Mouse (Mus musculus): ENCODE results near the gene Mxra8. TPM values are rescaled to one million over a fixed set of nuclear protein-coding genes. Genes with fewer than 3 reads are reported as not detected.

Mxra8 gene
- polyA plus RNA-seq, 1 experiment from 2014 or later: 126 TPM

DNA sequence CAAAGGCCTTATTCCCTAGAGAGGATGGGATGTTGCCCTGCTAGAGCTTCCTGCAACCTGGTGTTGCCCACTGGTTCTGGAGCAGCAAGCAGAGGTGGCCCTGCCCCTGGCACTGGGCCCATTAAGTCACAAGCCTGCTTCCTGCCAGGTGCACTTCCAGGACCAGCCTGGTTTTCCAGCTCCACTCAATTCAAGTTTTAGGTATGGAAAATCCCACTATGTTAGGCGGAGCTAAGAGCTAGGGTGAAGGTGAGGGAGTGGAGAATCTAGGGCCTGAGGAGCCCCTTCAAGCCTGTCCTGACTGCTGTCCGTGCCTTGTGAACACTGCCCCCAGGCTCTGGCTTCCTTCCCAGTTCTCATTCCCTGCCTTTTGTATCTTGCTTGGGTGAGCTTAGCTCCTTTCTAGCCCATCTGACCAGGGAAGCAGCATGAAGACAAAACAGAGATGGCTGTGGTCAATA is 12.5 kb downstream of the Mxra8 start:
- no peaks in the 10 kb centered on the region for H3K9me3 ChIP-seq (replicated peaks; ENCODE audit: control insufficient read depth, low read length)
- no peak for ATAC-seq (ENCODE audit: insufficient read depth, low FRiP score)
- peaks cover 20% of the 10 kb centered on the region for H3K36me3 ChIP-seq (ENCODE audit: control insufficient read depth, insufficient read depth, low read length)
- no peak overlapping the region for H3K4me2 ChIP-seq (ENCODE audit: low read depth, low read length)
- no peak overlapping the region for H3K27ac ChIP-seq (ENCODE audit: low read length)
- peaks cover 17% of the 10 kb centered on the region for H3K4me1 ChIP-seq (ENCODE audit: control insufficient read depth, insufficient read depth, low read length)
- 67% methylated on average over 2 of the region's 2 CpGs for WGBS
- no peak overlapping the region for H3K9ac ChIP-seq (ENCODE audit: low read length)
- no peaks in the 10 kb centered on the region for H3K27me3 ChIP-seq (ENCODE audit: control insufficient read depth, insufficient read depth, low read length)
- no peak overlapping the region for H3K4me3 ChIP-seq (replicated peaks; ENCODE audit: low read length)

DNA sequence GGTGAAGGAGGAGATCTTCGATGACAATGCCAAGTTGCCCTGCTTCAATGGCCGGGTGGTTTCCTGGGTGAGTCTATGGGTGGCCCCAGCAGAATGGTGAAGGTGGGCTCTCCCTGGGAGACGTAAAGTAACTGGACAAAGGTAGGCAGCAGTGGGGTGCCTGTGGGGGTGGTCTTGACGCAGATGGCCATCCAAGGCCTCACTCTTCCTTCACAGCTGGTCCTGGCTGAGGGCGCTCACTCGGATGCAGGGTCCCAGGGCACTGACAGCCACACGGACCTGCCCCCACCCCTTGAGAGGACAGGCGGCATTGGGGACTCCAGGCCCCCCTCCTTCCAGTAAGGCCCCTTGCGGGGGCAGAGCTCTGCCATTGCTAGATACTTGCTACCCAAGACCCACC is 13.9 kb downstream of the Mxra8 start:
- Histone ChIP-seq H3K4me1 (ENCODE audit: control insufficient read depth, insufficient read depth, low read length) (peaks cover 13% of the 10 kb centered on the region), H3K27ac (ENCODE audit: low read length) (no peak overlapping the region), H3K36me3 (ENCODE audit: control insufficient read depth, insufficient read depth, low read length) (peaks cover 20% of the 10 kb centered on the region), H3K27me3 (ENCODE audit: control insufficient read depth, insufficient read depth, low read length) (no peaks in the 10 kb centered on the region), H3K9me3 (replicated peaks; ENCODE audit: control insufficient read depth, low read length) (no peaks in the 10 kb centered on the region), H3K4me2 (ENCODE audit: low read depth, low read length) (no peak overlapping the region), H3K9ac (ENCODE audit: low read length) (no peak overlapping the region), H3K4me3 (replicated peaks; ENCODE audit: low read length) (no peak overlapping the region)
- 83% methylated on average over 9 of the region's 9 CpGs for WGBS
- no peak for ATAC-seq (ENCODE audit: insufficient read depth, low FRiP score)

DNA sequence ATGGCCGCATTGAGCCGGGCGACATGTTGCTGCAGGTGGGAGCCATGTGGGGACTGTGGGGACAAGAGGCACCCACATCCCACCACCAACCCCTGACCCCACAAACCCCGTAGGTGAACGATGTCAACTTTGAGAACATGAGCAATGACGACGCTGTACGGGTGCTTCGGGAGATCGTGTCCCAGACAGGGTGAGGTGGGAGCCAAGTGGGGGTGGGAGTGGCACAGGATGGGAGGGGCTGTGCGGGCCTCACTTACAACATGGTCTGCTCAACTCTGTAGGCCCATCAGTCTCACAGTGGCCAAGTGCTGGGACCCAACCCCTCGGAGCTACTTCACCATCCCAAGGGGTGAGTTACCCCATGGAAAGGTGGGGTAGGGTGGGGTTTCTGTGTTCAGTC is 15.5 kb downstream of the Mxra8 start:
- Histone ChIP-seq H3K4me3 (replicated peaks; ENCODE audit: low read length) (no peak overlapping the region), H3K27ac (ENCODE audit: low read length) (no peak overlapping the region), H3K36me3 (ENCODE audit: control insufficient read depth, insufficient read depth, low read length) (peaks cover 20% of the 10 kb centered on the region), H3K9me3 (replicated peaks; ENCODE audit: control insufficient read depth, low read length) (no peaks in the 10 kb centered on the region), H3K4me1 (ENCODE audit: control insufficient read depth, insufficient read depth, low read length) (no peaks in the 10 kb centered on the region), H3K9ac (ENCODE audit: low read length) (no peak overlapping the region), H3K27me3 (ENCODE audit: control insufficient read depth, insufficient read depth, low read length) (no peaks in the 10 kb centered on the region), H3K4me2 (ENCODE audit: low read depth, low read length) (no peak overlapping the region)
- 95% methylated on average over 12 of the region's 12 CpGs for WGBS
- no peak for ATAC-seq (ENCODE audit: insufficient read depth, low FRiP score)

DNA sequence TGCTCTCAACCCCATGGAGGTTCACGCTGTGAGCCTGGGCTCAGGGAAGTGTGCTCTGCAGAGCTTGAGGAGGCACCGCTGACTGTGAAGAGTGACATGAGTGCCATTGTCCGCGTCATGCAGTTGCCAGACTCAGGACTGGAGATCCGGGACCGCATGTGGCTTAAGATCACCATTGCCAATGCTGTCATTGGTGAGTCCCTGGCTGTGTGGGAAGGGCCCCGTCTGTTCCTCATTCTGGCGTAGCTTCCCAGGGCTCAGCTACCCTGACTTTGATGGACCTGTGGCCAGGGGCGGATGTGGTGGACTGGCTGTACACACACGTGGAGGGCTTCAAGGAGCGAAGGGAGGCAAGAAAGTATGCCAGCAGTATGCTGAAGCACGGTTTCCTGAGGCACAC is 16.6 kb downstream of the Mxra8 start:
- Histone ChIP-seq H3K4me1 (ENCODE audit: control insufficient read depth, insufficient read depth, low read length) (no peaks in the 10 kb centered on the region), H3K4me2 (ENCODE audit: low read depth, low read length) (no peak overlapping the region), H3K27me3 (ENCODE audit: control insufficient read depth, insufficient read depth, low read length) (no peaks in the 10 kb centered on the region), H3K9me3 (replicated peaks; ENCODE audit: control insufficient read depth, low read length) (no peaks in the 10 kb centered on the region), H3K27ac (ENCODE audit: low read length) (no peak overlapping the region), H3K36me3 (ENCODE audit: control insufficient read depth, insufficient read depth, low read length) (peaks cover 20% of the 10 kb centered on the region), H3K4me3 (replicated peaks; ENCODE audit: low read length) (no peak overlapping the region), H3K9ac (ENCODE audit: low read length) (no peak overlapping the region)
- WGBS: 90% methylated on average over 12 of the region's 12 CpGs
- ATAC-seq (ENCODE audit: insufficient read depth, low FRiP score): no peak

DNA sequence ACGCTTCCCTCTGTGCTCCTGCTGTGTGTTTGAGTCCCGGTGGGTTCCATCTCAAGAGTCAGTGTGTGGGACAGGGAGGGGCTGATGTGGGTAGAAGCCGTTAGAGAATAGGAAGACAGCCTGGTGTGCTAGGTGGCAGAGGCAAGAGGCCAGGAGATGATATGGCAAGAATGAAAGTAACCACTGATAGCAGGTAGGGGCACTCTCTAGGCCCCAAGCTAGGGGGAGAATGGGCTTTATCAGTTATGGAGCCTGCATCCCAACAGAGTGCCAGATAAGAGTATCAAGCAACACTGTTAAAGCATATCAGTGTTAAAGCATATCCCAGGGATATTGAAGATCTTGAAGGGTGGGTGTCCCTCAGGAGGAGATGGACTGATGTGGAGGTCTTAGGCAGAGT is 17.4 kb downstream of the Mxra8 start:
- no peak for ATAC-seq (ENCODE audit: insufficient read depth, low FRiP score)
- H3K4me2 ChIP-seq (ENCODE audit: low read depth, low read length): no peak overlapping the region
- H3K9ac ChIP-seq (ENCODE audit: low read length): no peak overlapping the region
- H3K4me1 ChIP-seq (ENCODE audit: control insufficient read depth, insufficient read depth, low read length): no peaks in the 10 kb centered on the region
- peaks cover 20% of the 10 kb centered on the region for H3K36me3 ChIP-seq (ENCODE audit: control insufficient read depth, insufficient read depth, low read length)
- no peaks in the 10 kb centered on the region for H3K9me3 ChIP-seq (replicated peaks; ENCODE audit: control insufficient read depth, low read length)
- no peak overlapping the region for H3K4me3 ChIP-seq (replicated peaks; ENCODE audit: low read length)
- H3K27ac ChIP-seq (ENCODE audit: low read length): no peak overlapping the region
- no peaks in the 10 kb centered on the region for H3K27me3 ChIP-seq (ENCODE audit: control insufficient read depth, insufficient read depth, low read length)
- WGBS: 81% methylated on average over 3 of the region's 3 CpGs

GRCm38 (mm10) chr4:155859318-155859717 is 19.8 kb downstream of the Mxra8 start:
- no peaks in the 10 kb centered on the region for H3K4me1 ChIP-seq (ENCODE audit: control insufficient read depth, insufficient read depth, low read length)
- ATAC-seq (ENCODE audit: insufficient read depth, low FRiP score): peak; percentile 19; the same call in 1 of the 2 replicates
- H3K27ac ChIP-seq (ENCODE audit: low read length): no peak overlapping the region
- H3K9ac ChIP-seq (ENCODE audit: low read length): no peak overlapping the region
- WGBS: 18% methylated on average over 13 of the region's 13 CpGs
- H3K4me2 ChIP-seq (ENCODE audit: low read depth, low read length): no peak overlapping the region
- no peak overlapping the region for H3K4me3 ChIP-seq (replicated peaks; ENCODE audit: low read length)
- no peaks in the 10 kb centered on the region for H3K27me3 ChIP-seq (ENCODE audit: control insufficient read depth, insufficient read depth, low read length)
- H3K9me3 ChIP-seq (replicated peaks; ENCODE audit: control insufficient read depth, low read length): no peaks in the 10 kb centered on the region
- H3K36me3 ChIP-seq (ENCODE audit: control insufficient read depth, insufficient read depth, low read length): peaks cover 17% of the 10 kb centered on the region; the same call in 1 of the 2 replicates

- Histone ChIP-seq H3K27me3 (ENCODE audit: control insufficient read depth, insufficient read depth, low read length) (no peaks in the 10 kb centered on the region), H3K4me1 (ENCODE audit: control insufficient read depth, insufficient read depth, low read length) (no peaks in the 10 kb centered on the region), H3K36me3 (ENCODE audit: control insufficient read depth, insufficient read depth, low read length) (peaks cover 4% of the 10 kb centered on the region; the same call in 1 of the 2 replicates), H3K4me2 (ENCODE audit: low read depth, low read length) (no peak overlapping the region), H3K9ac (ENCODE audit: low read length) (no peak overlapping the region), H3K27ac (ENCODE audit: low read length) (no peak overlapping the region), H3K4me3 (replicated peaks; ENCODE audit: low read length) (no peak overlapping the region), H3K9me3 (replicated peaks; ENCODE audit: control insufficient read depth, low read length) (no peaks in the 10 kb centered on the region)
- WGBS: 88% methylated on average over 7 of the region's 7 CpGs
- ATAC-seq (ENCODE audit: insufficient read depth, low FRiP score): no peak
Observed at GRCm38 (mm10) chr4:155861787-155862186, 22.3 kb downstream of the Mxra8 start.

DNA sequence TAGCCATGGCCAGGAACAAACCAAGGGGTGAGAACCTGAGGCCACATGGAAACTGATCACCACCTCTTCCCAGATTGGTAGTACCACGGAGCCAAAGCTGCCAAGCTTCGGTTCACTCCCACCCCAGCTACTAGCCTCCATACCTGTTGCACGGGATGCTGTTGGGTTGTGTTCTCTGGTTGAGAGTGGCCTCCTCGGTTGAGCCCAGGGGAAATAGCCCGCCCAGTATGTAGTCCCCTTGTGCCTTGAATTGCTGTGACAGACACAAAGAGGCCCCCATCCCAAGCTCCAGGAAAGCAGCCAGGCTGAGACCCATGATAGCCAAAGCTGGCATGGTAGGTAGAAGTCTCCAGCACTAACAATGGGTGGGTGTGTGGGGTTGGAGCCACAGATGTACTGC is 23.5 kb downstream of the Mxra8 start, which contains the start of gene Tas1r3:
TSS of gene Tas1r3 (minus strand) at position 362 of the 400 bp plus-strand sequence.
- WGBS: 73% methylated on average over 5 of the region's 5 CpGs

GRCm38 (mm10) chr4:155868614-155869298 is 29.3 kb downstream of the Mxra8 start:
- Histone ChIP-seq H3K27ac (ENCODE audit: low read length) (peak overlapping the region; percentile 48; the same call in 1 of the 2 replicates), H3K4me2 (ENCODE audit: low read depth, low read length) (peak overlapping the region; percentile 74), H3K4me1 (ENCODE audit: control insufficient read depth, insufficient read depth, low read length) (peaks cover 7% of the 10 kb centered on the region; the same call in 1 of the 2 replicates), H3K36me3 (ENCODE audit: control insufficient read depth, insufficient read depth, low read length) (peaks cover 10% of the 10 kb centered on the region), H3K4me3 (replicated peaks; ENCODE audit: low read length) (peak overlapping the region; percentile 84), H3K9me3 (replicated peaks; ENCODE audit: control insufficient read depth, low read length) (no peaks in the 10 kb centered on the region), H3K27me3 (ENCODE audit: control insufficient read depth, insufficient read depth, low read length) (no peaks in the 10 kb centered on the region), H3K9ac (ENCODE audit: low read length) (peak overlapping the region; percentile 81)
- ATAC-seq (ENCODE audit: insufficient read depth, low FRiP score): peak; percentile 44
- WGBS: 6% methylated on average over 22 of the region's 22 CpGs

More for the DNA sequence above, 23.5 kb downstream of the Mxra8 start, which contains the start of gene Tas1r3:
- ATAC-seq (ENCODE audit: insufficient read depth, low FRiP score): no peak
- H3K36me3 ChIP-seq (ENCODE audit: control insufficient read depth, insufficient read depth, low read length): peaks cover 4% of the 10 kb centered on the region; the same call in 1 of the 2 replicates
- no peaks in the 10 kb centered on the region for H3K9me3 ChIP-seq (replicated peaks; ENCODE audit: control insufficient read depth, low read length)
- no peaks in the 10 kb centered on the region for H3K4me1 ChIP-seq (ENCODE audit: control insufficient read depth, insufficient read depth, low read length)
- no peak within 1 kb of the TSS for H3K9ac ChIP-seq (ENCODE audit: low read length)
- H3K27ac ChIP-seq (ENCODE audit: low read length): no peak within 1 kb of the TSS
- H3K27me3 ChIP-seq (ENCODE audit: control insufficient read depth, insufficient read depth, low read length): no peaks in the 10 kb centered on the region
- no peak within 1 kb of the TSS for H3K4me2 ChIP-seq (ENCODE audit: low read depth, low read length)
- H3K4me3 ChIP-seq (replicated peaks; ENCODE audit: low read length): no peak within 1 kb of the TSS

All from stomach, embryonic 16.5 days (tissue).